Mouse (Mus musculus) myocyte (in vitro differentiated cells): Measurements from ENCODE around the gene Gm20388.

Experiments used
- CEBPB ChIP-seq: IDR thresholded peaks from 2 replicates; pipeline ENCODE4 v1.6.1; 2011; ENCODE audit warnings: mild to moderate bottlenecking, moderate library complexity; ENCODE audit not compliant: poor library complexity, insufficient read depth, severe bottlenecking
- E2F4 ChIP-seq: IDR thresholded peaks from one replicate; pipeline ENCODE4 v1.6.1; 2011; ENCODE audit warnings: mild to moderate bottlenecking, control low read depth, moderate library complexity; ENCODE audit not compliant: insufficient read depth
- MAX ChIP-seq: IDR thresholded peaks from one replicate; pipeline ENCODE4 v1.6.1; 2011; ENCODE audit warnings: low read depth, mild to moderate bottlenecking, control low read depth
- MYOD1 ChIP-seq, 3 experiments: IDR thresholded peaks; one replicate each; pipeline ENCODE4 v1.6.1; 2011; ENCODE audit warnings: control low read depth in 2 of 3, low read depth in 2 of 3, mild to moderate bottlenecking in 2 of 3, moderate library complexity in 1 of 3; ENCODE audit not compliant: insufficient read length in 2 of 3, control insufficient read depth in 1 of 3
- POLR2A ChIP-seq: IDR thresholded peaks from one replicate; pipeline ENCODE4 v1.6.1; 2011; ENCODE audit warnings: low read depth, mild to moderate bottlenecking, control low read depth, moderate library complexity; ENCODE audit not compliant: insufficient read length
- SRF ChIP-seq: IDR thresholded peaks from one replicate; pipeline ENCODE4 v1.6.1; 2011; ENCODE audit warnings: low read depth; ENCODE audit not compliant: control insufficient read depth, insufficient read length
- USF1 ChIP-seq: IDR thresholded peaks from one replicate; pipeline ENCODE4 v1.6.1; 2011; ENCODE audit warnings: low read depth, mild to moderate bottlenecking, control low read depth, moderate library complexity

- TF ChIP-seq POLR2A (no peak), USF1 (no peak), SRF (no peak), E2F4 (no peak), CEBPB (no peak), MYOD1 (IDR thresholded peaks at IDR 0.05; ENCODE audit: control insufficient read depth in 1 of 3, insufficient read length in 2 of 3, low read depth in 2 of 3) (no peak), MAX (no peak)
Observed at GRCm38 (mm10) chr8:122916766-122917165, 3006.1 kb downstream of the Gm20388 start.
